Comparison of ENCODE assay signal across 11 mouse cellular contexts in the genomic region with DNA sequence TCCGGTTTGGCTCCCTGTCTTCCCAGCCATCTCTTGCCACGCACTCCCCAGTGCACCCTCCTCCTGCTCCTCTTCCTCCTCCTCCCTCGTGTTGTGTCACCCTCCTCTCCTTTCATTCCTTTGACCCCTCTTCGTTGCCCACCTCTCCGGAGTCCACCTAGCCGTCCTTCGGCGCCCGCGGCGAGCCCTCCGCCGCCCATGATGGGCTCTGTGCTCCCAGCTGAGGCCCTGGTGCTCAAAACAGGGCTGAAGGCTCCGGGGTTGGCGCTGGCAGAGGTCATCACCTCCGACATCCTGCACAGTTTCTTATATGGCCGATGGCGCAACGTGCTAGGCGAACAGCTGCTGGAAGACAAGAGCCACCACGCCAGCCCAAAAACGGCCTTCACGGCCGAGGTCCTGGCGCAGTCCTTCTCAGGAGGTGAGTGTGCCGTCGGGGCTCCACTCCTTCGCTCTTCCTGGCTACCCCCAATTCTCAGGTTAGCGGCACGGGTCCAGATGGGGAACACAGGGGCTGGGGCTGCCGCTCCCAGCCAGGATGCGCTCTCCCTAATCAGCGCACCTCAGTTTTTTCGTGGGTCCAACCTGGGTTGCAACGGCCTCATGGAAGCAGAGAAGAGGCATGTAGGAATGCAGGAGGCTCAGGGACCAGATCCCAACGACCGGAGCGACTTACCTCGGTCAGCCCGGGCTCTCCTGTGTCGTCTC. TPM values are rescaled to one million over a fixed set of nuclear protein-coding genes. Genes with fewer than 3 reads are reported as not detected.
A peak's percentile ranks its signal among the peaks of the same experiment; 100 is the strongest.
DNase-seq lines count a peak whose midpoint lies in the region; ATAC-seq and TF ChIP-seq lines count a peak whose summit lies in the region.
"Had no signal": no experiment of that assay in that cellular context is flagged by ENCODE, and none has a peak within 500 bp of the region (broad histone marks: within the 10 kb centered on the region; RNA-seq: fewer than 3 reads in every experiment).

TSS of gene Prdm12 (plus strand) at position 137 of the 708 bp plus-strand sequence.

- H3K9ac ChIP-seq in forebrain, embryonic 15.5 days (replicated peaks): no peak within 1 kb of the TSS; the same call in 1 of the 2 replicates
- H3K9ac ChIP-seq in midbrain, embryonic 12.5 days (replicated peaks): peak within 1 kb of the TSS; percentile 45
- H3K9ac ChIP-seq: lung, embryonic 15.5 days had no signal

- no peak within 1 kb of the TSS for H3K27ac ChIP-seq in heart, embryonic 10.5 days
- H3K27ac ChIP-seq in bone marrow macrophage, adult 2 months (ENCODE audit: insufficient read depth, low read depth, low read length): no peak within 1 kb of the TSS
- H3K27ac ChIP-seq in forebrain, embryonic 15.5 days (replicated peaks): 0 out of 2 replicates have a peak within 1 kb of the TSS, but pooled peaks have one; percentile 3
- peak within 1 kb of the TSS; percentile 63 for H3K27ac ChIP-seq in midbrain, embryonic 12.5 days (replicated peaks)
- H3K27ac ChIP-seq: lung, embryonic 15.5 days had no signal

- peaks cover 50% of the 10 kb centered on the region for H3K4me1 ChIP-seq in heart, embryonic 10.5 days
- H3K4me1 ChIP-seq in bone marrow macrophage, adult 2 months (ENCODE audit: control insufficient read depth, insufficient read depth, low read length): no peaks in the 10 kb centered on the region
- peaks cover 69% of the 10 kb centered on the region for H3K4me1 ChIP-seq in forebrain, embryonic 15.5 days
- peaks cover 61% of the 10 kb centered on the region for H3K4me1 ChIP-seq in midbrain, embryonic 12.5 days

- no peak for ATAC-seq in forebrain, embryonic 15.5 days (replicated peaks)
- no peak for ATAC-seq in midbrain, embryonic 12.5 days (ENCODE audit: low FRiP score, low read depth)
- no peak for ATAC-seq in megakaryocyte progenitor cell, adult 5-6 weeks (replicated peaks; ENCODE audit: poor library complexity)

- DNase-seq in heart, embryonic 10.5 days (ENCODE audit: low spot score): no peak
- DNase-seq in heart, adult 11 months: no peak
- no peak for DNase-seq in layer of hippocampus, postnatal 10 days (ENCODE audit: low spot score in 2 of 2)
- DNase-seq in right cerebral cortex, postnatal 4 days: no peak

- H3K27me3 ChIP-seq in heart, embryonic 10.5 days (ENCODE audit: insufficient read depth, poor library complexity, severe bottlenecking): peaks cover 100% of the 10 kb centered on the region
- peaks cover 98% of the 10 kb centered on the region for H3K27me3 ChIP-seq in forebrain, embryonic 15.5 days
- peaks cover 99% of the 10 kb centered on the region for H3K27me3 ChIP-seq in midbrain, embryonic 12.5 days

- peak within 1 kb of the TSS; percentile 34 for H3K4me2 ChIP-seq in forebrain, embryonic 15.5 days (replicated peaks)
- peak within 1 kb of the TSS; percentile 56 for H3K4me2 ChIP-seq in midbrain, embryonic 12.5 days (replicated peaks)
- H3K4me2 ChIP-seq: lung, embryonic 15.5 days had no signal

- H3K36me3 ChIP-seq in heart, embryonic 10.5 days: no peaks in the 10 kb centered on the region
- no peaks in the 10 kb centered on the region for H3K36me3 ChIP-seq in forebrain, embryonic 15.5 days
- no peaks in the 10 kb centered on the region for H3K36me3 ChIP-seq in midbrain, embryonic 12.5 days
- H3K36me3 ChIP-seq: lung, embryonic 15.5 days had no signal

- 0 out of 2 replicates have a peak within 1 kb of the TSS, but pooled peaks have one; percentile 16 for H3K4me3 ChIP-seq in heart, embryonic 10.5 days
- peak within 1 kb of the TSS; percentile 14; the same call in 1 of the 2 replicates for H3K4me3 ChIP-seq in bone marrow macrophage, adult 2 months (ENCODE audit: insufficient read depth, low read length)
- peak within 1 kb of the TSS; percentile 25 for H3K4me3 ChIP-seq in forebrain, embryonic 15.5 days
- H3K4me3 ChIP-seq in midbrain, embryonic 12.5 days: peak within 1 kb of the TSS; percentile 42
- H3K4me3 ChIP-seq: lung, embryonic 15.5 days had no signal

- 2% methylated on average over 41 of the region's 41 CpGs for WGBS in heart, embryonic 10.5 days
- WGBS in forebrain, embryonic 15.5 days: under 1% methylated on average over 41 of the region's 41 CpGs
- WGBS in midbrain, embryonic 12.5 days: under 1% methylated on average over 41 of the region's 41 CpGs

- no peak for TF ChIP-seq POLR2A in bone marrow macrophage, adult 2 months (IDR thresholded peaks at IDR 0.05; ENCODE audit: borderline replicate concordance, low read depth, low read length)

- no peak for TF ChIP-seq CTCF in bone marrow macrophage, adult 2 months (IDR thresholded peaks at IDR 0.05; ENCODE audit: low read depth, low read length)

- no peaks in the 10 kb centered on the region for H3K9me3 ChIP-seq in heart, embryonic 10.5 days
- no peaks in the 10 kb centered on the region for H3K9me3 ChIP-seq in forebrain, embryonic 15.5 days
- no peaks in the 10 kb centered on the region for H3K9me3 ChIP-seq in midbrain, embryonic 12.5 days
- H3K9me3 ChIP-seq: lung, embryonic 15.5 days had no signal

RNA-seq across cellular contexts. Expression of gene Prdm12, which starts in this region (rescaled TPM):
- polyA plus RNA-seq in heart, embryonic 10.5 days (2016; fragmentation: Nextera tagmentation; extraction: Ambion mirVana): not detected in 2 replicates
- not detected in 2 replicates for polyA plus RNA-seq in bone marrow macrophage, adult 2 months (2012; ENCODE audit: insufficient read depth, insufficient read length, missing spikeins)
- 2.9 and 4.1 TPM in 2 replicates for polyA plus RNA-seq in forebrain, embryonic 15.5 days (2015; fragmentation: Nextera tagmentation; extraction: Ambion mirVana)
- polyA plus RNA-seq in midbrain, embryonic 12.5 days (2016; fragmentation: Nextera tagmentation; extraction: Ambion mirVana): 21.0 and 25.5 TPM in 2 replicates
- under 1 TPM in 1 of 2 experiments, not detected in 1; 0.31 TPM for total RNA-seq in layer of hippocampus, postnatal 10 days (2021)
- total RNA-seq in megakaryocyte progenitor cell, adult 5-6 weeks (2015): not detected in 2 replicates
- not detected in 2 replicates for total RNA-seq in megakaryocyte progenitor cell, adult 5-6 weeks (2017)
- total RNA-seq: hematopoietic stem cell, adult 5-6 weeks had no signal
- polyA plus RNA-seq: stomach, embryonic 16.5 days had no signal

Comparison
In these comparisons a context has a peak if more than half of its experiments do, and no peak if none do; other contexts are left out.
1. H3K27ac ChIP-seq: peak in forebrain, embryonic 15.5 days (single experiment) and midbrain, embryonic 12.5 days (single experiment); none in heart, embryonic 10.5 days (single experiment) and bone marrow macrophage, adult 2 months (single experiment).
2. Peak in every context shown above with its lines, with median percentiles within 50 percentile points of each other: H3K4me3 ChIP-seq.